In genomic region chr3:83054759-83055158, GRCm38 (mm10) we compare ENCODE assay signal across 7 mouse cellular contexts. TPM values are rescaled to one million over a fixed set of nuclear protein-coding genes. Genes with fewer than 3 reads are reported as not detected.
DNase-seq lines count a peak whose midpoint lies in the region; ATAC-seq and TF ChIP-seq lines count a peak whose summit lies in the region.

No protein-coding gene starts in this region.

- peak overlapping the region; percentile 100 for H3K4me3 ChIP-seq in megakaryocyte, embryonic 14.5 days (replicated peaks)
- peak overlapping the region; percentile 45 for H3K4me3 ChIP-seq in embryonic fibroblast, embryonic 13.5 days (ENCODE audit: insufficient read depth, low read length)
- peak overlapping the region; percentile 89 for H3K4me3 ChIP-seq in limb, embryonic 13.5 days
- H3K4me3 ChIP-seq in stomach, embryonic 16.5 days (replicated peaks; ENCODE audit: low read length): peak overlapping the region; percentile 94

- no peak overlapping the region for H3K27ac ChIP-seq in embryonic fibroblast, embryonic 13.5 days (ENCODE audit: insufficient read depth, low read length)
- H3K27ac ChIP-seq in limb, embryonic 13.5 days: no peak overlapping the region
- no peak overlapping the region for H3K27ac ChIP-seq in stomach, embryonic 16.5 days (ENCODE audit: low read length)

- 37% methylated on average over 13 of the region's 13 CpGs for WGBS in limb, embryonic 13.5 days
- WGBS in stomach, embryonic 16.5 days: 35% methylated on average over 13 of the region's 13 CpGs

- no peak for TF ChIP-seq CTCF in embryonic fibroblast, embryonic 13.5 days (IDR thresholded peaks at IDR 0.05; ENCODE audit: borderline replicate concordance, insufficient read depth, low read length)

- H3K36me3 ChIP-seq in megakaryocyte, embryonic 14.5 days (replicated peaks; ENCODE audit: low read length): peaks cover 29% of the 10 kb centered on the region
- H3K36me3 ChIP-seq in limb, embryonic 13.5 days: peaks cover 27% of the 10 kb centered on the region
- H3K36me3 ChIP-seq in stomach, embryonic 16.5 days (ENCODE audit: control insufficient read depth, insufficient read depth, low read length): peaks cover 13% of the 10 kb centered on the region

- H3K4me1 ChIP-seq in megakaryocyte, embryonic 14.5 days: peaks cover 28% of the 10 kb centered on the region
- peaks cover 2% of the 10 kb centered on the region; the same call in 1 of the 2 replicates for H3K4me1 ChIP-seq in embryonic fibroblast, embryonic 13.5 days (ENCODE audit: control insufficient read depth, insufficient read depth, low read length)
- peaks cover 10% of the 10 kb centered on the region for H3K4me1 ChIP-seq in limb, embryonic 13.5 days
- H3K4me1 ChIP-seq in stomach, embryonic 16.5 days (ENCODE audit: control insufficient read depth, insufficient read depth, low read length): peaks cover 6% of the 10 kb centered on the region

- H3K27me3 ChIP-seq in megakaryocyte, embryonic 14.5 days (replicated peaks): no peaks in the 10 kb centered on the region
- H3K27me3 ChIP-seq in limb, embryonic 13.5 days: no peaks in the 10 kb centered on the region
- no peaks in the 10 kb centered on the region for H3K27me3 ChIP-seq in stomach, embryonic 16.5 days (ENCODE audit: control insufficient read depth, insufficient read depth, low read length)

- peak overlapping the region; percentile 53 for H3K4me2 ChIP-seq in limb, embryonic 13.5 days (replicated peaks)
- peak overlapping the region; percentile 51 for H3K4me2 ChIP-seq in stomach, embryonic 16.5 days (ENCODE audit: low read depth, low read length)

- no peak for DNase-seq in layer of hippocampus, adult 18-20 months (ENCODE audit: low spot score in 2 of 2)
- DNase-seq in layer of hippocampus, postnatal 25 days (ENCODE audit: extremely low spot score in 1 of 2, low spot score in 1 of 2): no peak

- H3K9ac ChIP-seq in limb, embryonic 13.5 days: no peak overlapping the region
- H3K9ac ChIP-seq in stomach, embryonic 16.5 days (ENCODE audit: low read length): peak overlapping the region; percentile 62

- TF ChIP-seq POLR2A in embryonic fibroblast, embryonic 13.5 days (IDR thresholded peaks at IDR 0.05; ENCODE audit: low read depth, low read length): no peak

- H3K9me3 ChIP-seq in megakaryocyte, embryonic 14.5 days: no peaks in the 10 kb centered on the region
- no peaks in the 10 kb centered on the region for H3K9me3 ChIP-seq in limb, embryonic 13.5 days
- no peaks in the 10 kb centered on the region for H3K9me3 ChIP-seq in stomach, embryonic 16.5 days (replicated peaks; ENCODE audit: control insufficient read depth, low read length)

- no peak for ATAC-seq in megakaryocyte, adult 5-6 weeks (ENCODE audit: poor library complexity, severe bottlenecking)
- ATAC-seq in limb, embryonic 13.5 days (ENCODE audit: low FRiP score, low read depth): no peak
- ATAC-seq in stomach, embryonic 16.5 days (ENCODE audit: insufficient read depth, low FRiP score): no peak

RNA-seq across cellular contexts. Expression of gene Plrg1, which starts 0.6 kb away (rescaled TPM):
- 1.1 and 2.5 TPM in 2 replicates for polyA plus RNA-seq in megakaryocyte, embryonic 14.5 days (2012; ENCODE audit: insufficient read depth, low replicate concordance)
- total RNA-seq in megakaryocyte, adult 5-6 weeks (2015): 34.9 and 44.2 TPM in 2 replicates
- 48.3 and 59.0 TPM in 2 replicates for total RNA-seq in megakaryocyte, adult 5-6 weeks (2017)
- polyA plus RNA-seq in embryonic fibroblast, embryonic 13.5 days (2011; ENCODE audit: insufficient read length, low read depth, missing spikeins): 50.5 and 51.1 TPM in 2 replicates
- polyA plus RNA-seq in limb, embryonic 13.5 days (2015; fragmentation: Nextera tagmentation; extraction: Ambion mirVana): 115 TPM in 2 replicates
- polyA plus RNA-seq in stomach, embryonic 16.5 days (2015; fragmentation: Nextera tagmentation; extraction: Ambion mirVana): 80.9 and 83.7 TPM in 2 replicates
- total RNA-seq in layer of hippocampus, adult 18-20 months (2021): 10 to 100 TPM; 51.3 to 56.5 TPM
- 10 to 100 TPM; 45.0 to 51.1 TPM for total RNA-seq in layer of hippocampus, postnatal 25 days (2021)

RNA-seq across cellular contexts. Expression of gene Fgb, which starts 5.1 kb away (rescaled TPM):
- not detected in 2 replicates for polyA plus RNA-seq in megakaryocyte, embryonic 14.5 days (2012; ENCODE audit: insufficient read depth, low replicate concordance)
- total RNA-seq in megakaryocyte, adult 5-6 weeks (2015): not detected in 2 replicates
- not detected in 2 replicates for total RNA-seq in megakaryocyte, adult 5-6 weeks (2017)
- not detected in 2 replicates for polyA plus RNA-seq in embryonic fibroblast, embryonic 13.5 days (2011; ENCODE audit: insufficient read length, low read depth, missing spikeins)
- polyA plus RNA-seq in limb, embryonic 13.5 days (2015; fragmentation: Nextera tagmentation; extraction: Ambion mirVana): 0.78 TPM in 1 of 2 replicates, not detected in the other
- polyA plus RNA-seq in stomach, embryonic 16.5 days (2015; fragmentation: Nextera tagmentation; extraction: Ambion mirVana): 16.8 and 21.8 TPM in 2 replicates
- not detected for total RNA-seq in layer of hippocampus, adult 18-20 months (2021)
- total RNA-seq in layer of hippocampus, postnatal 25 days (2021): not detected

RNA-seq across cellular contexts. Expression of gene Fga, which starts 28.9 kb away (rescaled TPM):
- not detected in 2 replicates for polyA plus RNA-seq in megakaryocyte, embryonic 14.5 days (2012; ENCODE audit: insufficient read depth, low replicate concordance)
- not detected in 2 replicates for total RNA-seq in megakaryocyte, adult 5-6 weeks (2015)
- total RNA-seq in megakaryocyte, adult 5-6 weeks (2017): not detected in 2 replicates
- not detected in 2 replicates for polyA plus RNA-seq in embryonic fibroblast, embryonic 13.5 days (2011; ENCODE audit: insufficient read length, low read depth, missing spikeins)
- polyA plus RNA-seq in limb, embryonic 13.5 days (2015; fragmentation: Nextera tagmentation; extraction: Ambion mirVana): 0.09 and 1.0 TPM in 2 replicates
- polyA plus RNA-seq in stomach, embryonic 16.5 days (2015; fragmentation: Nextera tagmentation; extraction: Ambion mirVana): 28.7 and 36.9 TPM in 2 replicates
- total RNA-seq in layer of hippocampus, adult 18-20 months (2021): not detected
- total RNA-seq in layer of hippocampus, postnatal 25 days (2021): under 1 TPM; 0.17 to 0.28 TPM

RNA-seq across cellular contexts. Expression of gene Fgg, which starts 47.2 kb away (rescaled TPM):
- polyA plus RNA-seq in megakaryocyte, embryonic 14.5 days (2012; ENCODE audit: insufficient read depth, low replicate concordance): not detected in 2 replicates
- total RNA-seq in megakaryocyte, adult 5-6 weeks (2015): not detected in 2 replicates
- not detected in 2 replicates for total RNA-seq in megakaryocyte, adult 5-6 weeks (2017)
- not detected in 2 replicates for polyA plus RNA-seq in embryonic fibroblast, embryonic 13.5 days (2011; ENCODE audit: insufficient read length, low read depth, missing spikeins)
- polyA plus RNA-seq in limb, embryonic 13.5 days (2015; fragmentation: Nextera tagmentation; extraction: Ambion mirVana): 0.10 and 1.1 TPM in 2 replicates
- polyA plus RNA-seq in stomach, embryonic 16.5 days (2015; fragmentation: Nextera tagmentation; extraction: Ambion mirVana): 26.5 and 31.3 TPM in 2 replicates
- under 1 TPM in 1 of 2 experiments, not detected in 1; 0.17 TPM for total RNA-seq in layer of hippocampus, adult 18-20 months (2021)
- total RNA-seq in layer of hippocampus, postnatal 25 days (2021): not detected

Comparison
In these comparisons a context has a peak if more than half of its experiments do, and no peak if none do; other contexts are left out.
1. H3K4me3 ChIP-seq: peak in every context shown above with its lines; median percentile 100 in megakaryocyte, embryonic 14.5 days; 94 in stomach, embryonic 16.5 days; 89 in limb, embryonic 13.5 days; 45 in embryonic fibroblast, embryonic 13.5 days.
2. RNA of gene Plrg1, which starts 0.6 kb away (polyA plus RNA-seq): 115 TPM in limb, embryonic 13.5 days, 80.9 to 83.7 TPM in stomach, embryonic 16.5 days and 50.5 to 51.1 TPM in embryonic fibroblast, embryonic 13.5 days; 1.1 to 2.5 TPM in megakaryocyte, embryonic 14.5 days; every median in the first group is over 10 times any median in the second.
3. RNA of gene Fga, which starts 28.9 kb away (polyA plus RNA-seq): 28.7 to 36.9 TPM in stomach, embryonic 16.5 days; 0.09 to 1.0 TPM in limb, embryonic 13.5 days, not detected in megakaryocyte, embryonic 14.5 days and not detected in embryonic fibroblast, embryonic 13.5 days; every median in the first group is over 10 times any median in the second.